Mouse (Mus musculus) retina, adult 2 months (tissue): ENCODE data around the gene Ctnna2.

ENCODE experiments used
- DNase-seq: peaks from one replicate; pipeline ENCODE4 v3.0.0-alpha.2; 2012; ENCODE audit warnings: low read depth, low spot score

Ctnna2 gene

GRCm38 (mm10) chr6:77979241-77979961, at the start of gene Ctnna2:
Gene Ctnna2, minus strand, starts transcription at chr6:77979699.
- peak; percentile 75 for DNase-seq

GRCm38 (mm10) chr6:77980137-77981052, 896 bp upstream of the Ctnna2 start:
- DNase-seq, result no peak

DNA sequence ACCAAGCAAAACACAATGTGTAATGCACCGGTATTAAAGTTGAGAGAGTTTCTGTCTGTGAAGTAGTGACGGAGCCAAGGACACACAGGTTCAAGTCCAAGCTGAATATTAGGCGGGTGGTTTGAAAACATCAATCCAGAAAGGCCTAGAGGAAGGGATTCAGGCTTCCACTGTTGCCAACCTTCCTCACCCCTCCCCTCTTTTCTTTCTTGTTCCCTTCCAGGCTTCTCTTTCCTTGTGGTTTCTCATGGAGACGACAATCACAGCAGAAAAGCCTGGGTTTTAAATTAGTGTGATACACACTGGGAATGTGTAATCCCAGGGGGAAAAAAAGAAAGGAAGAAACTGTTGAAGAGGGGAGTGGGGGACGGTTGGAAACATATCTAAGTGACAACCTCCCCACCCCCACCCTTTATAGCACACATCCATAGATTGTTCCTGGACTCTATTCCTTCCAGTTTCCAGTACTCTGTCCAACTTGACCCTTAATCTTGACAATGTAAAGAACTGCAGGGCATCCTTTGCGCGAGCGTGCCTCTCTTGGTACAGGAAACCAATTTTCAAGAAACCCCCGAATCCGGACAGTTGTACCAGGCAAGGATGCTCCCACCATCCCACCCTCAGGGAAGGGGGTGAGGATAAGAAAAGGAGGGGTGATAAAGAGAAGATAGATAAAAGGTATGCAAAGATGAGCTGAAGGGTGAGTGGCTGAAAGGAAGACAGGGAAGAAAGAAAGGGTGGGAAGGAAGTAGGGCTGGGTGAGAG, 841 bp downstream of the Ctnna2 start:
- no peak for DNase-seq

GRCm38 (mm10) chr6:77970545-77971242, 8.8 kb downstream of the Ctnna2 start:
- DNase-seq, result no peak

- DNase-seq, result no peak
These were observed 9.7 kb downstream of the Ctnna2 start for GRCm38 (mm10) chr6:77969774-77970173.

- no peak for DNase-seq
These were observed 17.5 kb downstream of the Ctnna2 start for GRCm38 (mm10) chr6:77962011-77962410.

- DNase-seq, result no peak
These were observed 28.2 kb downstream of the Ctnna2 start for GRCm38 (mm10) chr6:77951276-77951675.

- DNase-seq, result no peak
These were observed 28.8 kb downstream of the Ctnna2 start for GRCm38 (mm10) chr6:77950690-77951089.

GRCm38 (mm10) chr6:77929375-77929774, 50.1 kb downstream of the Ctnna2 start:
- no peak for DNase-seq

- no peak for DNase-seq
These were observed 106.3 kb downstream of the Ctnna2 start for GRCm38 (mm10) chr6:77873150-77873549.

GRCm38 (mm10) chr6:77869313-77869712, 110.2 kb downstream of the Ctnna2 start:
- DNase-seq, result no peak

- DNase-seq, result no peak
These were observed 111.4 kb downstream of the Ctnna2 start for GRCm38 (mm10) chr6:77868119-77868518.

- DNase-seq, result no peak
These were observed 116.1 kb downstream of the Ctnna2 start for GRCm38 (mm10) chr6:77863379-77863778.

DNA sequence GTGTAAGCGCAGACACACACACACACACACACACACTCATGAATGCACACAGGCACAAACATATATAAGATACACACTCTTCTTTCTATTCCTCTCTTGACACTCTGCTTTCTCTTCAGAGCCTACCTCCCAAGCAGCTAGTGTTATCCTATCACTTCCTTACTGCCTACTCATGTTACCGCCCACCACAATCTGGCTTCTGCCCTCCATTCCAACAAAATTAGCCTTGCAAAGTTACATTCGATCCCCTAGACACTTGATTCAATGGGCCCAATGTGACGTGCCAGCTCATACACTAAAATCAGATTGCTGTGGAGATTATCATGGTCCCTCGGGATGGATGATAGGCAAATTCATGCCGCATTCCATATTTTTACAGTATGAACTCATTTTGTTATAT, 116.7 kb downstream of the Ctnna2 start:
- DNase-seq, result no peak

DNA sequence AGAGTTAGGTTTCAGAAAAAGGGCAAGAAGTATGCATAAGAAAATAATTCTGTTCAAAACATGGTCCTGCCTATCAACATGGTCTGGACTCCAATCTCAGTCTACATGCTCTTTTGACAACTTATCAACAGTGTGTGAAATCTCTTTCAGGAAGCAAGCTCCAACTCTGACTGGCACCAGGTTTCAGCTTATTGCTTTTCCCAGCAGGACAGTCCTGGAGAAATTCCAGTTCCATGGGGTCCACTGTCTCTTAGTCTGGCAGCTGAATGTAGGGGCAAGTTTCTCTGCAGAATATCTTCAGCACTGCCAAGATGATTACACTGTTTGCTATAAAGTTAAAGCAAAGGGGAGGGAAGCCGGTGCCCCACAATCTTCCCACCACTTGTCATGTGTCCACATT, 130.1 kb downstream of the Ctnna2 start:
- DNase-seq, result no peak

DNA sequence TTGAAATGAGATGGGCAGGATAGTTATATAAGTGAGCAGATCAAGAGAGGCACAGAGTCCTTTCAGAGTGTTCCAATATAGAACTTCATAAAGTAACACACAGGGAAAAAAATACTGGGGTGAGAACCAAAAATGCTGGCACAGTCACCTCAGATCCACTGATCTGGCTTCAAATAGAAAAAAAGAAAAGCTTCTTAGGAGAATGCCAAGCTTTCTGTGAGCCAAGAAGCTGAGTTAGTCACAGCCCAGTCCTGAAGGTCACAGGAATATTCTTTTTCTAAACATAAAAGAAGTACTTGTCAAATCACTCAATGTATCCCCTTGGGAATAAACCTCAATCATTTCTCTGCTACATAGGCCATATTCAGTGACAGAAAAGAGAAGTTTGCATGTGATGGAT, 130.7 kb downstream of the Ctnna2 start:
- no peak for DNase-seq

DNA sequence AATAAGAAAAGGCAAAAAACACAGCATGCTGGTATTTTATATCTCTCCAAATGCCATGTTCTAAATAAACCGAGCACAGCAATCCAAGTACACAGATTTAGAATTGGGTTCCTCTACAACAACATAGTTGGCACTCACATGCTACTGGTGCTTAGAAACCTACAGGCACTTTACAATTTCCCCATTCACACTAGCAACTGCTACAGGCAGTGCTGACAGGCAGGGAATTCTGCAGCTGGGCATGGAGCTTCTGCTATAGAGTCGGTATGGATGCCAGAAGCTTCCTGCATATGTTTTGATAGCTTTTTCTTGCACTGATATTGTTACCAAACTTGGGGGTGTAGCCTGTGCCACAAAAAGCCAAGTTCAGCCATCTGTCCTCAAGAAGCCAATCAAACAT, 131.8 kb downstream of the Ctnna2 start:
- no peak for DNase-seq

DNA sequence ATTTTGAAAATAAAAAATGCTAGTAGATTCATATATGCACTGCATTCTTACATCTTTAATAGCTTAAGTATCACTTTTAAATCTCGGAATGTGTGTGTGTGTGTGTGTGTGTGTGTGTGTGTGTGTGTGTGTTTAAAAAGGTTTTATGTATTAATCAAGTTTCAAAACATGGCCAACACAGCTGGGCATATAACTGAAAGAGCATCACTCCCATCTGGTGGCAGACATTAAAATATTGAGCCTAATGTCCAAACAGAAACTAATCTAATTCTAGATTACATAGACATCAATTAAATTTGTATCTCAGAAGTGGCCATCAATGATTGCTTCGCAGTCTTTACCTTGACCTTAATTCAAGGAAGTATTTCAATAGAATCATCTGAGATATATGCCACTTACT, 140.4 kb downstream of the Ctnna2 start:
- no peak for DNase-seq

- no peak for DNase-seq
These were observed 140.8 kb downstream of the Ctnna2 start for GRCm38 (mm10) chr6:77838653-77839052.

- DNase-seq, result no peak
These were observed 142.0 kb downstream of the Ctnna2 start for GRCm38 (mm10) chr6:77837543-77837942.

GRCm38 (mm10) chr6:77834680-77835079, 144.8 kb downstream of the Ctnna2 start:
- DNase-seq, result no peak
